Mouse (Mus musculus) cerebellum, adult 2 months (tissue): Measurements from ENCODE around the gene Cd81. TPM values are rescaled to one million over a fixed set of nuclear protein-coding genes. Genes with fewer than 3 reads are reported as not detected.
A peak's percentile ranks its signal among the peaks of the same experiment; 100 is the strongest.

ENCODE experiments used
- DNase-seq, 2 experiments: peaks; one replicate each; pipeline ENCODE4 v3.0.0; 2021
- H3K27ac ChIP-seq: fragments of 200-500 bp; 2 replicates; pipeline ENCODE4 v1.5.1; 2012; ENCODE audit warnings: low read length, control low read depth, inconsistent platforms; ENCODE audit not compliant: insufficient read depth
- H3K27me3 ChIP-seq: fragments of 200-500 bp; 2 replicates; pipeline ENCODE4 v1.6.1; 2012; ENCODE audit warnings: inconsistent platforms, mild to moderate bottlenecking, low read length, moderate library complexity; ENCODE audit not compliant: control insufficient read depth, insufficient read depth
- H3K4me1 ChIP-seq: fragments of 200-500 bp; 2 replicates; pipeline ENCODE4 v1.6.1; 2011; ENCODE audit warnings: low read length; ENCODE audit not compliant: control insufficient read depth, insufficient read depth
- H3K4me3 ChIP-seq: fragments of 200-500 bp; replicated peaks from 2 replicates; pipeline ENCODE3; 2011; ENCODE audit warnings: mild to moderate bottlenecking, low read depth, low read length, control low read depth; ENCODE audit not compliant: insufficient read depth
- CTCF ChIP-seq: fragments of 200-500 bp; IDR thresholded peaks from 2 replicates; pipeline ENCODE4 v1.5.1; 2011; ENCODE audit warnings: low read depth, mild to moderate bottlenecking, control low read depth, low read length, moderate library complexity, borderline replicate concordance; ENCODE audit not compliant: insufficient read depth
- POLR2A ChIP-seq: fragments of 200-500 bp; IDR thresholded peaks from 2 replicates; pipeline ENCODE4 v1.6.1; 2011; ENCODE audit warnings: low read length, control low read depth, borderline replicate concordance; ENCODE audit not compliant: insufficient read depth
- WGBS: fragments of 180-500 bp; shearing (Covaris S2); methylation state at CpG from one replicate; pipeline ENCODE4 v1.1.7; 2018; 5-methylcytosine and 5-hydroxymethylcytosine counted together
- polyA plus RNA-seq: library from polyadenylated mRNA; depleted of rRNA; stranded (reverse); fragments of >200 nt; gene quantifications from 2 replicates; pipeline ENCODE4 v1.2.3, GENCODE M21; 2012

The Cd81 gene
- polyA plus RNA-seq, 1 experiment: 916 TPM

GRCm38 (mm10) chr7:143008370-143008926 is 44.1 kb upstream of the Cd81 start:
- Histone ChIP-seq H3K27ac (0 out of 2 replicates have a peak overlapping the region, but pooled peaks have one; percentile 4), H3K27me3 (no peaks in the 10 kb centered on the region), H3K4me1 (peaks cover 16% of the 10 kb centered on the region; the same call in 1 of the 2 replicates), H3K4me3 (no peak overlapping the region)
- DNase-seq: no peak
- no peak for TF ChIP-seq CTCF
- TF ChIP-seq POLR2A: no peak
- WGBS: 77% methylated on average over 8 of the region's 8 CpGs

GRCm38 (mm10) chr7:143008996-143009665 is 43.4 kb upstream of the Cd81 start:
- Histone ChIP-seq H3K27me3 (no peaks in the 10 kb centered on the region), H3K4me1 (peaks cover 23% of the 10 kb centered on the region), H3K4me3 (no peak overlapping the region), H3K27ac (no peak overlapping the region)
- TF ChIP-seq CTCF (no peak), POLR2A (no peak)
- 60% methylated on average over 4 of the region's 4 CpGs for WGBS
- DNase-seq: no peak

GRCm38 (mm10) chr7:143009996-143010395 is 42.5 kb upstream of the Cd81 start:
- TF ChIP-seq POLR2A (no peak), CTCF (no peak)
- no peak for DNase-seq
- no peak overlapping the region for H3K4me3 ChIP-seq
- no peaks in the 10 kb centered on the region for H3K27me3 ChIP-seq
- H3K27ac ChIP-seq: no peak overlapping the region
- peaks cover 32% of the 10 kb centered on the region for H3K4me1 ChIP-seq
- WGBS: 89% methylated on average over 4 of the region's 4 CpGs

- WGBS: 90% methylated on average over 1 of the region's 1 CpGs
Measured at GRCm38 (mm10) chr7:143011226-143011625, 41.3 kb upstream of the Cd81 start.

GRCm38 (mm10) chr7:143012230-143012875 is 40.2 kb upstream of the Cd81 start:
- peaks cover 45% of the 10 kb centered on the region for H3K4me1 ChIP-seq
- 75% methylated on average over 5 of the region's 5 CpGs for WGBS
- no peak for DNase-seq

More at GRCm38 (mm10) chr7:143011226-143011625, 41.3 kb upstream of the Cd81 start:
- no peak for DNase-seq
- Histone ChIP-seq H3K4me3 (no peak overlapping the region), H3K27ac (no peak overlapping the region), H3K27me3 (no peaks in the 10 kb centered on the region), H3K4me1 (peaks cover 40% of the 10 kb centered on the region)
- no peak for TF ChIP-seq CTCF

GRCm38 (mm10) chr7:143013420-143014178 is 38.9 kb upstream of the Cd81 start:
- Histone ChIP-seq H3K27ac (no peak overlapping the region), H3K4me3 (no peak overlapping the region), H3K4me1 (peaks cover 37% of the 10 kb centered on the region), H3K27me3 (no peaks in the 10 kb centered on the region)
- WGBS: 39% methylated on average over 8 of the region's 8 CpGs
- DNase-seq: peak; percentile 79 to 92
- TF ChIP-seq POLR2A (no peak), CTCF (no peak)

More at GRCm38 (mm10) chr7:143012230-143012875, 40.2 kb upstream of the Cd81 start:
- Histone ChIP-seq H3K4me3 (no peak overlapping the region), H3K27me3 (no peaks in the 10 kb centered on the region), H3K27ac (no peak overlapping the region)
- TF ChIP-seq POLR2A (no peak), CTCF (no peak)

- Histone ChIP-seq H3K27ac (no peak overlapping the region), H3K4me1 (peaks cover 36% of the 10 kb centered on the region), H3K27me3 (no peaks in the 10 kb centered on the region), H3K4me3 (no peak overlapping the region)
- DNase-seq: peak in 1 of 2 experiments; percentile 26
- WGBS: 58% methylated on average over 7 of the region's 7 CpGs
- TF ChIP-seq CTCF: no peak
- no peak for TF ChIP-seq POLR2A
Measured at GRCm38 (mm10) chr7:143014862-143015659, 37.5 kb upstream of the Cd81 start.
